Mouse (Mus musculus): Measurements from ENCODE around the gene Ncf4.

- TF ChIP-seq EP300 (IDR thresholded peaks at IDR 0.05; ENCODE audit: insufficient read depth, low read depth, low read length) (no peak), CTCF (IDR thresholded peaks at IDR 0.05) (no peak), POLR2A (IDR thresholded peaks at IDR 0.05; ENCODE audit: insufficient read depth, low read depth, low read length) (no peak)
Observed at GRCm38 (mm10) chr15:78271208-78271607, 26.6 kb downstream of the Ncf4 start.
